Mouse (Mus musculus) brain, embryonic 14.5 days (tissue): ENCODE results near the gene Sel1l. TPM values are rescaled to one million over a fixed set of nuclear protein-coding genes. Genes with fewer than 3 reads are reported as not detected.

Experiments
- DNase-seq: peaks from one replicate; pipeline ENCODE4 v3.0.0-alpha.2; 2011; ENCODE audit warnings: low read depth
- CTCF ChIP-seq: fragments of 200-500 bp; IDR thresholded peaks from 2 replicates; pipeline ENCODE4 v1.5.1; 2012; ENCODE audit warnings: inconsistent platforms, mild to moderate bottlenecking, moderate library complexity, borderline replicate concordance; ENCODE audit not compliant: insufficient read depth, insufficient read length; ENCODE audit errors: extremely low read depth
- POLR2A ChIP-seq: fragments of 200-500 bp; IDR thresholded peaks from 2 replicates; pipeline ENCODE4 v1.6.1; 2012; ENCODE audit warnings: mild to moderate bottlenecking, inconsistent platforms, borderline replicate concordance; ENCODE audit not compliant: poor library complexity, insufficient read depth, insufficient read length, severe bottlenecking; ENCODE audit errors: extremely low read depth
- polyA plus RNA-seq: library from polyadenylated mRNA; depleted of rRNA; stranded (reverse); fragments of >200 nt; gene quantifications from 2 replicates; pipeline ENCODE4 v1.2.3, GENCODE M21; 2012; rRNA removed

The Sel1l gene
- polyA plus RNA-seq, 1 experiment = 67.8 TPM

GRCm38 (mm10) chr12:91765504-91765903 lies 83.5 kb downstream of the Sel1l start:
- no peak for DNase-seq
- no peak for TF ChIP-seq CTCF
- no peak for TF ChIP-seq POLR2A

GRCm38 (mm10) chr12:91765054-91765453 lies 83.9 kb downstream of the Sel1l start:
- TF ChIP-seq CTCF (no peak), POLR2A (no peak)
- no peak for DNase-seq

DNA sequence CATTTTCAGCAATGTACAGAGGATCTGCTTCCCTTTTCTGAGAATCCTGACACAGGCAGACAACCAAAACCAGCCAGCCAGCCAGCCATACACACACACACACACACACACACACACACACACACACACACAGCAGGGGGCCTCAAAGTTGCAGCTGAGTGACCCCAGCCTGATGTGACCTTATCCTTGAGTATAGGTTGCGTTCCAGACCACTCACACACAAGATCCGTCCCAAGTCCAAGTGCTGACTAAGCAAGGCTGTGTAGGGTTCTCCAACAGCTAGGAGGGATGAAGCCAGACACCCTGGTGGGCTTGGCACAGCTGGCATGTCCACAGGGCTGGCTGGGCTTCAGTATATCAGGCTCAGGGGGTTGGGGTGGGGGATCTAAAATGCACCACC lies 84.5 kb downstream of the Sel1l start:
- no peak for DNase-seq
- TF ChIP-seq CTCF = no peak
- TF ChIP-seq POLR2A = no peak

- no peak for DNase-seq
- TF ChIP-seq CTCF = no peak
- TF ChIP-seq POLR2A = no peak
Observed at GRCm38 (mm10) chr12:91759836-91760235, 89.1 kb downstream of the Sel1l start.

GRCm38 (mm10) chr12:91757854-91758562 lies 90.9 kb downstream of the Sel1l start:
- DNase-seq = no peak
- TF ChIP-seq CTCF (no peak), POLR2A (no peak)

GRCm38 (mm10) chr12:91756562-91757166 lies 92.3 kb downstream of the Sel1l start:
- TF ChIP-seq POLR2A (no peak), CTCF (no peak)
- DNase-seq = no peak

Other genes with a start within 250 kb of the Sel1l start
- gene Ston2, start 60.8 kb downstream of the Sel1l start, polyA plus RNA-seq = 7.8 and 9.0 TPM in 2 replicates